Mouse (Mus musculus) adrenal gland, postnatal 10 days (tissue): ENCODE measurements around the gene Smarcc1. TPM values are rescaled to one million over a fixed set of nuclear protein-coding genes. Genes with fewer than 3 reads are reported as not detected.
"Not testable (repeated sequence)": the region's sequence is repeated elsewhere in the genome, so short reads cannot be mapped to it uniquely, and the experiment has no call there.

Experiments used
- DNase-seq: peaks from one replicate; pipeline ENCODE4 v3.0.0; 2021; ENCODE audit warnings: mixed read lengths
- total RNA-seq, 2 experiments: library from RNA; stranded (reverse); gene quantifications; 2 replicates each; pipeline ENCODE4 v1.2.3; 2021

Gene Smarcc1
- total RNA-seq, 2 experiments from 2014 or later = 47.2 to 59.9 TPM

- peak; percentile 100 for DNase-seq
Measured at GRCm38 (mm10) chr9:110131525-110132197, 14.2 kb downstream of the Smarcc1 start.

- DNase-seq = peak; percentile 62
Measured at GRCm38 (mm10) chr9:110132201-110132605, 14.7 kb downstream of the Smarcc1 start.

GRCm38 (mm10) chr9:110132921-110133320 lies 15.4 kb downstream of the Smarcc1 start:
- no peak for DNase-seq

- DNase-seq = no peak
Measured at GRCm38 (mm10) chr9:110134176-110134575, 16.7 kb downstream of the Smarcc1 start.

- DNase-seq = no peak
Measured at GRCm38 (mm10) chr9:110139119-110139518, 21.6 kb downstream of the Smarcc1 start.

GRCm38 (mm10) chr9:110142097-110142496 lies 24.6 kb downstream of the Smarcc1 start:
- no peak for DNase-seq

- DNase-seq = no peak
Measured at GRCm38 (mm10) chr9:110148598-110148997, 31.1 kb downstream of the Smarcc1 start.

- DNase-seq = peak; percentile 69
Measured at GRCm38 (mm10) chr9:110159036-110159435, 41.5 kb downstream of the Smarcc1 start.

GRCm38 (mm10) chr9:110160486-110160885 lies 43.0 kb downstream of the Smarcc1 start:
- DNase-seq = not testable (repeated sequence)

- DNase-seq = peak; percentile 18
Measured at GRCm38 (mm10) chr9:110162441-110162840, 44.9 kb downstream of the Smarcc1 start.

- peak; percentile 7 for DNase-seq
Measured at GRCm38 (mm10) chr9:110163071-110163470, 45.6 kb downstream of the Smarcc1 start.

GRCm38 (mm10) chr9:110170858-110171257 lies 53.4 kb downstream of the Smarcc1 start:
- DNase-seq = peak; percentile 21

- DNase-seq = no peak
Measured at GRCm38 (mm10) chr9:110199870-110200269, 82.4 kb downstream of the Smarcc1 start.

- no peak for DNase-seq
Measured at GRCm38 (mm10) chr9:110205526-110206404, 88.3 kb downstream of the Smarcc1 start.

- no peak for DNase-seq
Measured at GRCm38 (mm10) chr9:110206437-110206836, 88.9 kb downstream of the Smarcc1 start.

- no peak for DNase-seq
Measured at GRCm38 (mm10) chr9:110208265-110208664, 90.8 kb downstream of the Smarcc1 start.

GRCm38 (mm10) chr9:110208967-110209366 lies 91.5 kb downstream of the Smarcc1 start:
- DNase-seq = no peak

GRCm38 (mm10) chr9:110224273-110224672 lies 106.8 kb downstream of the Smarcc1 start:
- DNase-seq = no peak

GRCm38 (mm10) chr9:110226191-110226590 lies 108.7 kb downstream of the Smarcc1 start:
- DNase-seq = no peak

GRCm38 (mm10) chr9:110228671-110229070 lies 111.2 kb downstream of the Smarcc1 start:
- no peak for DNase-seq

- no peak for DNase-seq
Measured at GRCm38 (mm10) chr9:110229112-110229511, 111.6 kb downstream of the Smarcc1 start.

GRCm38 (mm10) chr9:110229566-110230248 lies 112.2 kb downstream of the Smarcc1 start:
- no peak for DNase-seq
